Mouse (Mus musculus): ENCODE results near the gene Atp13a3.
"Not testable (repeated sequence)": the region's sequence is repeated elsewhere in the genome, so short reads cannot be mapped to it uniquely, and the experiment has no call there.

Atp13a3 gene

DNA sequence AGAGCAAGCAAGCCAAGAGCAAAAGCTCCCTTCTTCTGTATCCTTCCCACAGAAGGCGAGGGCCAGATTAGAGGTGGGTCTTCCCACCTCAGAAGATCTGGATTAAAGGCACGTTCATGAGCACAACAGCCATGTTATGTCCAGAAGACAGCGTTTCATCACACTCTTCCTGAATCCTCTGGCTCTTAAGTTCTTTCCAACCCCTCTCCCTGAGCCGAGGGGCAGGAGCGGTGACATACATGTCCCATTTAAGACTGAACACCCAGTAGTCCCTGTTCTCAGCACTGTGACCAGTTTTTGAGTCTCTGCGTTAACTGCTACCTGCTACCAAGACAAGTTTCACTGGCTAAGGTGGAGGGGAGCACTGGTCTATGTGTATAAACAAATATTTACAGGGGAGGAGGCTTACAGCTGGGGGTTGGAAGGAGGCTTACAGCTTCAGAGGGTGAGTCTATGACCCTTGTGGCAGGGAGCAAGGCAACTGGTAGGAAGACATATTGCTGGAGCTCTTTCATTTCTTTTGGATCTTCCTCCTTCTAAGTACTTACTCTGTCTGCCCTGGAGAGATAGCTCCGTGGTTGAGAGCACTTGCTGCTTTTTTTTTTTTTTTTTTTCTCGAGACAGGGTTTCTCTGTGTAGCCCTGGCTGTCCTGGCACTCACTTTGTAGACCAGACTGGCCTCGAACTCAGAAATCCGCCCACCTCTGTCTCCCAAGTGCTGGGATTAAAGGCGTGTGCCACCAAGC lies at the start of gene Atp13a3:
Atp13a3 (minus strand) TSS at position 51 of the 746 bp plus-strand sequence.
- no peak for DNase-seq

DNA sequence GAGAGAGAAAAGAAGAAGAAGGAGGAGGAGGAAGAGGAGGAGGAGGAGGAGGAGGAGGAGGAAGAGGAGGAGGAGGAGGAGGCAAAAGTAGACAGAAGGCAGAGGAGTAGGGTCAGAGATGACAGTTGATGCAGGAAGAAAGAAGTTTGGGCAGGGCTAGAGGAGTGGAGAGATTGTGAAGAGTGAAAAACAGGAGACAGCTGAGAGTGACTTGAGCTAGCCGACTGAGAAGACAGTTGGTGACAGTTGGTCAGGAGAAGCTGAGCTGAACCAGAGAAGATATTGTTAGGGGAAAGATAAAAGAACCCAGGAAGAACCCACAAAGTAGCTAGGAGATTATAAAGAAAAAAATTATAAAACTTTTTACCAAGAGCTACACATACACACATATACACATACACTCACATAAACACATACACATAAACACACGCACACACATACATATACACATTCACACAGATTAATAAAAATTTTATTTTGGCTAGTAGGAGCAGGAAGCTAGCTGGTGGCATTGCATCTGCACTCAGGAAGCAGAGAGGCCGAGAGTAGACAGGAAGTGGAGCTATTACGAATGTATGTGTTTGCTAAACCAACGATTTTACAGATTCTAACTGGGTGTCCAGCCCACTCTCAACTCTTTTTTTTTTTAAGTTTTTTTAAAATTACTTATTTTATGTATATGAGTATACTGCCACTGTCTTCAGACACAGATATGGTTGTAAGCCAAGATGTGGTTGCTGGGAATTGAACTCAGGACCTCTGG lies 47.6 kb upstream of the Atp13a3 start:
- no peak for DNase-seq

DNA sequence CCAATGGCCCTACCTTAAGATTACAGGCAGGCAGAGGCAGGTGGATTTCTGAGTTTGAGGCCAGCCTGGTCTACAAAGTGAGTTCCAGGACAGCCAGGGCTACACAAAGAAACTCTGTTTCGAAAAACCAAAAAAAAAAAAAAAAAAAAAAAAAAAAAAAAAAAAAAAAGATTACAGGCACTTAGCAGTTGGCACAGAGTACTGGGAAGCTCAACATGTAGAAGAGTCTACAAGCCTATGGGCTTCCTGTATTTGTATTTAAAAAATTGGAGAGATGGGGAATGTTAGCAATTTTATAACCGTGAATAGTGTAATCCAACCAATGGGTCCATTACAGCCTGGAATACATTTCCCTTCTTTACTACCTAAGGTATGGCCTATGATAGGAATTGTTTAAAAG lies 45.4 kb upstream of the Atp13a3 start:
- DNase-seq, result not testable (repeated sequence)

DNA sequence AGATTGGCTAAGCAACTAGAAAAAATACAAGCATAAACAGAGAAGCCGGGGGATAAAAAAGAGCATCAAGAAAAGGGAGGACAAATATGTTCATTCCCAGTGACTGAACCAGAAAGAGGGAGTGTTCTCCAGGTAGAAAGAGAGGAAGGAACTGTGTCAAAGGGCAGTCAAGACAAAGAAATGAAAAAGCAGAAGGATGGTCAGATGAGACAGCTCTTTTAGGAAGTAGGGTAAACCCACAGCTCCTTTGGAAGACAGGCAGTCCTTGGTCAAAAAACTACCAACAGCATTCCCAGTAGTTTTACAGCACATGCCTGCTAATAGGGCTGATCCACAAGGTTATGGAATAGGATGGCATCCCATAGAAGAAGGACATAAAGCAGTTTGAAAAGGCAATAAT lies 43.2 kb upstream of the Atp13a3 start:
- DNase-seq, result no peak

DNA sequence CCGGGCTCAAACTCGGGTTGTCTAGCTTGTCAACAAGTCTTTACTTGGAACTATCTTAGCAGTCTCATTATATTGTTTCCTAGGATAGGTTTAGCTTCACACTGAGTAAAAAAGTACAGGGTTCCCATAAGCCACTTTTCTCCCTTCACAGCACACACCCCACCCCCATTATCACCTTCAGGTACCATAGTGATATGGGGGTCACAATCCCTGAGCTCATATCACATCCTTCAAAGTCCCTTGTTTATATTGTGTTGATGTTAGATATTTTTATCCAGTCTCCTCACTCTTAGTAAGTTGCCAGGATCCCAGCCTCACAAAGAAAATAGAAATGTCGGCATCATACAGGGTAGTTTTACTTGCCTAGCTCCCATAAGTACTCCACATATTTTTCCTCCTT lies 42.4 kb upstream of the Atp13a3 start:
- DNase-seq, result no peak

DNA sequence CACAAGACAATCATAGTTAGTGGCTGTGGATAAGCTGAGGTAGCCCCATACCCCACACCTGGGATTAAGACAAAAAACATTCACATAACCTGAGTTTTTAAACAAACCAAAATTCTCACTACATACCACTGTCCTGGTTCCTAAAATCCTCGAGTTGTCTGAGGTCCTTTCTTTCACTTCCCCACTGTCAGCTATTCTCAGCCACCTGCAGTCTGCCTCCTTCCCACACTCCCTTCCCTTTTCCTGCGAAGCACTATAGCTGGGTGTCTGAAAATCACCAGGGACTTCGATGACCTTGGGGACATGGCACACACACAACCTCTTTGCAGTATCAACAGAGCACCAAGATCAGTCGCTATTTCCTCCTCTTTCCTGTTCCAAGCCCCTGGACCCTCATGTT lies 41.9 kb upstream of the Atp13a3 start:
- no peak for DNase-seq

DNA sequence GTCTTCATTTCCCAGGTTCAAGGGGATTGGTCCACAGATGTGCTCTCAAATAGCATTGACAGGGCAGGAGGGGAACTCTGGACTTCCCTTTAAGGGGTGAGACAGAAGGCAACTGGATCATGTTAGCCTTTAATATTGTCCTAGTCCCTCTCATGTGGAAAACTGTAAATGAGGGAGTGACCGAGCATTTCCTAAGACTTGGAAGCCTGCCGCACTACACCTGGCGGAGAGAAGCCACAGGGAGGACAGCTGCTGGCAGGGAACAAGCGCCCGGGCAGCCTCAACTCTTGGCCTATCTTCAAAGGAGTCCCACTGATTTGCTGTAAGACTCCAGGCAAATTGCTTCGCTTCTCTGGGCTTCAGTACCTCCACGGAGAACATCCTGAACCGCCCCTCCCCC lies 37.6 kb upstream of the Atp13a3 start:
- no peak for DNase-seq

DNA sequence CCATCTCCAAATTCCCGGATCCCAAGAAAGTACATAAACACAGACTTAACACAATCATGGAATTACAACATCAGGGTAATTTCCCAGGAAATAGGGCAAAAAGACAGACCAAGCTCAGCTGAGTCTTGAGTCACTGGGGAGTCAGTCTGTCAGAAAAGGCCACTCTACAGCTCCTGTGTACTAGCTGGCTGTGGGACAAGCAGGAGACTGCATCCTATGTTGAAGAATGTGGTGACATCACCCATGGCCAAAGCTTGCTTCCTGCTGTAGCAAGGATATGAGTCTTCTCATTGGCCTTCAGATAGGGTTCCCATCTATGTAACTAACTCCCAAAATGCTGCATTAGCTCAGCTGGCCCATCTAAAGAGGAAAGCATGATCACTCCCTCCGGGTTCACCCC lies 36.7 kb upstream of the Atp13a3 start:
- no peak for DNase-seq

DNA sequence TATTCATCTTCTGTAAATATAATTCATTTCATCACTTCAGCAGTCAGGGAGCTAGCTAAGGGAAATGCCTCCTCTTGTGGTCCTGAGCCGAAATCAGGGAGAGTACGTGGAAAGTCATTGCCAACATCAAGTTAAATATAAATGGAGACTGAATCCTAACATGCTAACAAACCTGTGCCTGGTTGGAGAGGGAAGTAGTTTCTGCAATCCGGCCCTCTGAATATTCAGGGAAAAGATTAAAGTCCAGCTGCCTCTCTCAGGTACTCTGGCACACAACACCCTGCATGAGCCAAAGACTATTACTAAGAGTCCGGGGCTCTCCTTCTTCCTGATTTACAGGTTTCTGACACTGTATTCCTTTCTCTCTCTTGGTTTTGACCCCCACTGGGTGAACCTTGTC lies 35.6 kb upstream of the Atp13a3 start:
- no peak for DNase-seq

DNA sequence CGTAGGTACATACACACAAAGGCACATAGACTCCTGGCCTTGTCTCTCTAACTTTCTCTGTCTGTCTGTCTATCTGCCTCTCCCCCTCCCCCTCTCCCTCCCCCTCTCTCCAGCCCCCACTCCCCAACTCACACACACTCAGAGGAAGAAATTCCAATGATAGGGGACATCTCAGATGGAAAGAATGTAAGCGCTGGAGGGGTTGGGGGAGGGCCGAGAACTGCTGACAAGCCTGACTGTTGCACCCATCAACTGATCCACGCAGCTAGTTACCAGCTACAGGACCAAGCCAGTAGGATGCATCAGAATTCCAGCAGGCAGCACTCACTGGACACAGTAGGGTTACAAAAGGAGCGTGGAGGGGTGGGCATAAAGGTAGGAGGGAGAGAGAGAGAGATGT lies 34.1 kb upstream of the Atp13a3 start:
- DNase-seq, result no peak

DNA sequence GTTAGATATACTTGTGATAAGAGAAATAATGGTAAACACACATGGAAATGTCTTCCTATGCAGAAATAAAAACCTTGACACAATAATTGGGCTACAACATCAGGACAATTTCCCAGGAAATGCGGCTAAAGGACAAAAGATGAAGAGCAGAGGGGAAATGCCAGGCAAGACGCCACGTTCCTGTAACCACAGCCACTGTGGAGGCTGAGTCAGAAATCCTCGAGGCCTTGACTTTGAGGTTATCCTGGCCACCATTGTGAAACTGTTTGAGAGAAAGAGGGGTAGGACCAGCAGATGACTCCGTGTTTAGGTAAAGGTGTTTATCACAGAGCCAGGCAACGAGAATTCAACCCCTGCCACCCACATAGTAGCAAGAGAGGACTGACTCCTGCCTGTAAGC lies 33.6 kb upstream of the Atp13a3 start:
- no peak for DNase-seq

DNA sequence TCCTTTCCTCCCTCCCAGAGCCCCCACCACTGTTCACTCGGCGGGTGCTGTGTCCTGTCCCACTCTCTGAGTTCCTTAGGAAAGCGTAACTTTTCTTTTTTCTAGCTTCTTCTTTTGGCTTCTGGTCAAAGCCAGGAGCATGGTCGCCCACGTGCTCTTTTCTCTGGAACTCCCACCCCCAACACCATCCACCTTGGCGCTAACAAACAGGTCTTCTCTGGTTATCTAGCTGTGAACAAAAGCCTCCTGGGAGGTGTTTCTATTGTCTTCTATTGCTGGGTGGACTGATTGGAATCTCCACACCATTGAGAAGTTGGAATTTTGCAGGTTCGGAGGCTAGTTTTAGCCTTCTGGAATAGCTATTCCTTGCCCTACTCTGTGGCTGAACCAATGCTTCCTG lies 30.5 kb upstream of the Atp13a3 start:
- no peak for DNase-seq

DNA sequence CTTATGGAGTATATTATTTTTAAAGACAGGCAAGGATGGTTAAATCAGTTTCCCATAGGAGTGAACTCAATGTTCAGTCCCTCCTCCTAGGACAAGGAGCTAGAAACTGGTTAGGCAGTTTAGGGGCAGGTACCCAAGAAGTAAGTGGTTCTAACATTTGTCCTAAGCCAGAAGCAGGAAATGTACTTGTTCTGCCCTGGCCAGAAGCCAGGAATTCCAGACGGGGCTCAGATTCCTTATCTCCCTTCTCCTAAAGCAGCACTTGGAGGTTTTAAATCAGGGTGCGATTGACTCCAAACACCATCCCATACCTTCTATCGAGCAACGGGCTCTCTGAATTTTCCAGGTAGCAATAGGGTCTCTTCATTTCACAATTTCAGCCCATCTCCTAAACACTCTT lies 29.6 kb upstream of the Atp13a3 start:
- DNase-seq, result no peak

DNA sequence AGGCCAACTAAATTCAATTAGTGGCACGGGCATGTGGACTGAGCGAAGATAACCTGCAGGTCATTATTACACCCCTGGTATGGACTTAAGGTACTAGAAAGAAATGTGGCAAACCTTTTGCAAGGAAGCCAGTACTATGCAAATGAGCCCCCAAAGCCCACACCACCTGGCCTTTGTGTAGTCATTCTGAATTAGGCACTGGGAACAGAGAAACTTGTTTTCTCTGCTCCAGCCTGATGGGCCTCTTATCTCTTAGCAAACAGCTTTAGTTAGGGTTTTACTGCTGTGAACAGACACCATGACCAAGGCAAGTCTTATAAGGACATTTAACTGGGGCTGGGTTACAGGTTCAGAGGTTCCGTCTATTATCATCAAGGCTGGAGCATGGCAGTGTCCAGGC lies 27.4 kb upstream of the Atp13a3 start:
- DNase-seq, result no peak

DNA sequence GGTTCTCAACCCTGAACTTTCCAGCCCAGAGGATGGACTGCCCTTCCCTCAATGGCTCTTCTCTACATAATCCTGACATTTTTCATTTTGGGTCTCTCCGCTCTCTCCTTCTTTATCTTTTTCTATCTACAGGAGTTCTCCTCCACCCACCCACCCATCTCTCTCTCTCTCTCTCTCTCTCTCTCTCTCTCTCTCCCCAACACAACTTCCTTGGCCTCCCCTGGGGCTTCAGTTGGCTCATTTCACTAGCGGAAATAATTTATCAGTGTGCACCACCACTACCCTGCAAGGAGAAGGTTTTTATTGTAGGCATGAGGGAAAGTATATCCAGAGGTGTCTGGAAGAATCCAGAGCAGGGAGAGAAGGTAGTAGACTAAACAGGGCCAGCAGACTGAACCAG lies 26.3 kb upstream of the Atp13a3 start:
- no peak for DNase-seq

DNA sequence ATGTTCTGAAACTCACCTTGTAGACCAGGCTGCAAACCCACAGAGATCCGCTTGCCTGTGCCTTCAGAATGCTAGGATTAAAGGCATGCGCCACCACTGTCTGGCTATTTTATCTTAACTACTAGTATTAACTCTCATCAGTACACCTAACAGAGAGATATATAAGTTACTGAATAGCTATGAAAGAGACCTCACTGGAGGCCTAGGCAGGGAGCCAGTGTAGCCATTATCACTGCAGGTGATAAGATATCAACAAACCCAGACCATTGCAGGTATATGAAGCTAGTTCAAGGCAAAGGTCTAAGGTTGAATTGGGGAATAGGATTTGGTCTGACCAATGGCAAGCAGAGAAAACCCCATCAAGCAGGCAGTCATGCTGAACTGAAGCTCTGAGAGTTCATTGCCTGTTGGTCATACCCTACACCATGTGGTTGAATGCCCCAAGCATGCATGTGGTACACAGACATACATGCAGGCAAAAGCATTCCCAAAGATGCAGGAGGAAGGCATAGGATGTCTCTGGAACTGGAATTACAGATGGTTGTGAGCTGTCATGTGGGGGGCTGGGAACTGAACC lies 24.8 kb upstream of the Atp13a3 start:
- no peak for DNase-seq

DNA sequence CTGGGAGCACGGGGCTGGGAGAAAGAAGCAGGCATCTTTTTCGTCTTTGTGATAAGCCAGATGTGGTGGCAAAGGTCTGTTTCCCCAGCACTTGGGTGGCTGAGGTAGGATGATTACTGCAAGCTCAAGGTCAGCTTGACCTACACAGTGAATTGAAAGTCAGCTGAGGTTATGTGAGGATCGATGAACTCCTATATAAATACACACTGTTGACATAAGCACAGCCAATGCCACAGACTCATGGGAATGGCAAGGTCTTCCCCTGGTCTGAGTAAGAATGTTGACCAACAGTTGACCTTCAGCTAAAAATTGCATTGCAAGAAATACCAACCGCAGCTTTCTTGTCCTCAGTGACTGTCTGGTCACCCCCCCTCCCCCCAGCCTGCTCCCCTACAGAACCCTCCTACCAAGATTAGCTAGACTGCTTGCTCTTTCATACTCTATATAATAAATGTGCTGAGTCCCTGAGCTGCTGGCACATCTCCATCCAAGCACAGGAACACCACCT lies 23.0 kb upstream of the Atp13a3 start:
- DNase-seq, result no peak

DNA sequence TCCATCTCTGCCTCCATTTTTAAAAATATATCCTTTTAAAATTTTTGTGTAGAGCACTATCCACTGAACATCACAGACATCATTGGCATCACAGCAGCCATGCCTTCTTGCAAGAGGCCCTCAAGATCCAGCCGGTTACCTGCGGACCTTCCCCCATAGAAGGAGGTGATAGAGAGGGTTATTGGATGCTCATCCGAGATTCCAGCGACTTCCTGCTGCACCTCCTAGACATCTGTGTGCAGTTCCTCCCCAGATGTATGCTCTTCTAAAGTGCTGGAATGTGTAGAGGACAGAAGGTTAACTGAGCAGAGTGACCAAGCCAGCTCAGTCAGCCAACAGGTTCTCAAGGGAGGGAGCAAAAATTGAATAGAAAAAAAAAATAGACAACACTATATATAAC lies 21.7 kb upstream of the Atp13a3 start:
- no peak for DNase-seq

DNA sequence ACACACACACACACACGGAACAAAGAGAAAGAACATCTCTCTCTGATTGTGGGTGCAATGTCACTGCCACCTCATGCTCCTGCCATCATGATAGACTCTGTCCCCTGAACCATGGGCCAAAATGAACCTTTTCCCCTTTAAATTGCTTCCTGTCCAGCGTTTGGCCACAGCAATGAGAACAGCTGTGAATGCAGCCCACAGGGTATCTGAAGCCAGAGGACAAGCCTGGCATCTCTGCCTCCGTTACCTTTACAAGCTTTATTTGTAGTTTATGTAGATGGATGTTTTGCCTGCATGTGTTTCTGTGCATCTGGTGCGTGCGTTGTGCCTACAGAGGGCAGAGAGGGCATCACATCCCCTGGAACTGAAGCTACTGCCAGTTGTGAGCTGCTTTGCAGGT lies 21.2 kb upstream of the Atp13a3 start:
- DNase-seq, result no peak

DNA sequence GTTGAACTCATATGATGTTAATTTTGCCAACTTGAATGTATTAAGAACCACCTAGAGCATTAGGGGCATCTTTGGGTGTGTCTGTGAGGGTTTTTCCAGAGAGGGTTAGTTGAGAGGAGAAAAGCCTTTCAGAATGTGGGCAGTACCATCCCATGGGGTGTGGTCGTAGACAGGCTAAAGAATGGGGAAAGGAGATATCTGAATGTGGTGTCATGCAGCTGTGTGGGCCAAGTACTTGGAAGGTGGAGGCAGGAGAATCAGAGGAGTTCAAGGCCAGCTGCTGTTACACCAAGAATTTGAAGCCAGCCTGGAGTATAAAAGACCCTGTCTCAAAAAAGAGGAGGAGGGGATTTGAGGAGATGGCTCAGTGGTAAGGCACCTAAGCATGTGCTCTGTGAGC lies 20.2 kb upstream of the Atp13a3 start:
- DNase-seq, result no peak

DNA sequence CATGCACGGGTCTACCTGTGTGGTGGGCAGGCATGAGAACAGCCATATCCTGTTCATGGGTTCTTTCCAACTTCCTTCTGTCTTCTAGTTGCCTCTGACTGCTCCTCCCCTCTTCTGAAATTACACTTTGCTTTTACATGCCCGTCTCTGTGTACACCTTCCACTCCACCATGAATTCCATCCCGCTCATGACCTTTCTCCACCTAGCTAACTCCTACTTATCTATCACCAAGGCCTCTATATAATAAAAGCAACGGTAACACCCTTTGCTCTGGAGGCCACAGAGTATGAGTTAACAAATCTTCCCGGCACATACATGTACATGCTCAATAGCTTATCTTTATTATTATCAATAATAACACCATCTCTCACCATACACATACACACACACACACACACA lies 18.3 kb upstream of the Atp13a3 start:
- no peak for DNase-seq

DNA sequence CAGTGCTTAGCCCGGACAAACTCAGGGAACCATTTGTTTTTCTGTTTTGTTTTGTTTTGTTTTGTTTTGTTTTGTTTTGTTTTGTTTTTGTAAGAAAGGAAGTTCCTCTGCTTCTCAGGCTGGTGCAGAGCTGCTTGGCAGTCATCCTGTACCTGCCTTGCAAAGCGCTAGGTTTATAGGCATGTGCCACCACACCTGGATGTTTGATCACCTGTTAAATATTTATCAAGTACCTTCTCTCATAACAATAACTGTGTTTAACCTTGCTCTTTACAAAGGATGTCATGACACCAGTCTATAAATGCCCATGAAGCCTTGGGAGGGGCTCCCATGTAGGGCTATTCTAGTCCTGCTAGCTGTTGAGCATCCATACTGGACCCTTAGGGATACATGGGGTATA lies 10.9 kb upstream of the Atp13a3 start:
- no peak for DNase-seq

DNA sequence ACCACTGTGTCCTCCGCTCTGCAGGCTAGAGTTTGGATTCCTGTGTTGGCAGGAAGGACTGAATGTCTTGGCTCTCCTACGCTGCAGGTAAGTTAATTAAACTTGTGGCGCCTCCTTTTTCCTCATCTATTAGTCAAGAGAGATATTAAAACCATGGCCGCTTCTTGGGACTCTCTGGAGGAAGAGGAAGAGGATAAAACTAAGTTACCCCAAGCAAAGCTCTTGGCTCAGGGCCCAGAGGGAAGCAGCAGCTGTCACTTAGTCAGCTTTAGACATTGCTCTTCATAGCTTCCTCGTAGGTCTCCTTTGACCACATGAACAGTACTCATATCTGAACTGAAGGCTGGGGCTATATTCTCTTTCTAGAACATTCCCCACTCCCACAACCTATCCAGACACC lies 10.5 kb upstream of the Atp13a3 start:
- peak; percentile 30 for DNase-seq

DNA sequence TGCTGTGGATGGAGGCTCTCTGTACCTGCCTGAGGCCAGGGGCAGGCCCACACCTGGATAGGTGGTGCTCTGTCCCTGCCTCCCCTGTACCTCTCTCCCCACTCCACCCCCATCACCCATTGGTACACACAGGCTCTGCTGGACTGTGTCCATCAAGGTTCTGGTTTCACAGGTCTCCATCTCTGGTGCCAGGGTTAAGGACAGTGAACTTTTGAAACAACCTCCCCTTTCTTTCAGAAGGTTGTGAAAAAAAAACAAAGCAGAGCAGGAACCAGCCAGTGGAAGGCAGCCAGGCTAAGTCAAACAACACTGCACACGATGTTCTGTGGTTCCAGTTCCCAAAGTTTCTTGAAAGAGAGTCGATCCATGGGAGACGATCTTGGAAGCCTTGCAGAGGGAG lies 6.9 kb upstream of the Atp13a3 start:
- DNase-seq, result no peak
